Mouse (Mus musculus) megakaryocyte, embryonic 14.5 days (primary cell): ENCODE results near the gene Fcer1g.

Experiments
- FLI1 ChIP-seq: IDR thresholded peaks from 2 replicates; pipeline ENCODE4 v1.6.1; 2012; ENCODE audit warnings: low read length, inconsistent platforms, mixed read lengths
- GATA1 ChIP-seq: IDR thresholded peaks from 3 replicates; pipeline ENCODE4 v1.6.1; 2012; ENCODE audit warnings: mixed read lengths, low read length, inconsistent platforms, borderline replicate concordance

DNA sequence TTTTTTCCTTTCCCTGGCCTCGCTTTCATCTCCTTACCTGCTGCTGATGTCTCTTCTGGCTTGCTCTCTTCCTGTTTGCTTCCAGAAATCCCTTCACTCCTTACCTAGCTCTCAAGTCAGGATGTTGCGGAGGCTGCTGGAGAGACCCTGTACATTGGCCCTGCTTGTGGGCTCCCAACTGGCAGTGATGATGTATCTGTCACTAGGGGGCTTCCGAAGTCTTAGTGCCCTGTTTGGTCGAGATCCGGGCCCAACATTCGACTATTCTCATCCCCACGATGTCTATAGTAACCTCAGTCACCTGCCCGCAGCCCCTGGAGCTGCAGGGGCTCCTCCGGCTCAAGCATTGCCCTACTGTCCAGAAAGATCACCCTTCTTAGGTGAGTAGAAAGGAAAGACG lies 37.5 kb upstream of the Fcer1g start:
- TF ChIP-seq GATA1: no peak
- TF ChIP-seq FLI1: no peak
